Mouse (Mus musculus) thymus, postnatal 25 days (tissue): ENCODE results near the gene Cuedc1.

Experiments
- DNase-seq: peaks from one replicate; pipeline ENCODE4 v3.0.0; 2022

Gene Cuedc1

GRCm38 (mm10) chr11:88118817-88119642 lies 21.2 kb downstream of the Cuedc1 start:
- DNase-seq: no peak

DNA sequence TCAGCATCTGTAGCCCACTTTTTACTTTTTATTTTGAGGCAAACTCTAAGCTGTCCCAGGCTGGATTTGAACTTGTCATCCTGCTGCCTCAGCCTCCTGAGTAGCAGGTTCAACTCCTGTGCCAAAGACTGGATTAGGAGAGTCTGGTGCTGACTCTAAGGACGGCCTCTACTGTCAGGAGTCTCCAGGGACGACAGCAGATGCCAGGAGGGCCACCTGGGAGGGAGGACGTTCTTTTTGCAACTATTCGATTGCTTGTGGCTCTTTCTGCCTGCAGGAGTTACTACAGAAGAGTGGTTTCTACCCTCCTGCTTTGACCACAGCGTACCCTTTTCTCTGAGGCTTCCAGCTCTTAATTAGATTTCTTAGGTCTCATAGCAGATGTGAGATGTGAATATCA lies 24.7 kb downstream of the Cuedc1 start:
- no peak for DNase-seq

GRCm38 (mm10) chr11:88123021-88123420 lies 25.2 kb downstream of the Cuedc1 start:
- DNase-seq: no peak

GRCm38 (mm10) chr11:88123731-88124130 lies 25.9 kb downstream of the Cuedc1 start:
- DNase-seq: no peak

GRCm38 (mm10) chr11:88125483-88125882 lies 27.6 kb downstream of the Cuedc1 start:
- no peak for DNase-seq

DNA sequence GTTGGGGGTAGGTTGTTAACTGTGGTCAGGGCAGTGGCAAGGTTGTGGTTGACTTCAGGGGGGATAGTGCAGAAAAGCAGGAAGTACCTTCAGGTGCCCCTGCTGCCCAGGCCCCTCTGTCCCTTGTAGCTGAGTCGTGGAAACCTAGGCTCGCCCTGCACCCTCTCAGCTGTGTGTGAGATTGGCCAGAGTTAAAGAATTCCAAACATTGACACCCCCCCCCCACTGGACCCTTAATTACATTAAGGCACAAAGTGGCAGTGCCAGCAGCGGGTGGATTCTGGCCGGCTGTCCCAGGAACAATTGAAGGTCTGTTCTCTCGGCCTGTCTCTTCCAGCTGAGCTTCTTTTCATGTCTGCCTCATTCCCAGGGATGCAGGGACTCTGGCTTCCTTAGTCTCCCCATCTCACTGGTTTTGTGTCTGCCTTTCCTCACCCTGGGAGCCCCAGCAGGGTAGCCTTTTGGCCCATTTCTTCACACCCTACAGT lies 28.5 kb downstream of the Cuedc1 start:
- no peak for DNase-seq

DNA sequence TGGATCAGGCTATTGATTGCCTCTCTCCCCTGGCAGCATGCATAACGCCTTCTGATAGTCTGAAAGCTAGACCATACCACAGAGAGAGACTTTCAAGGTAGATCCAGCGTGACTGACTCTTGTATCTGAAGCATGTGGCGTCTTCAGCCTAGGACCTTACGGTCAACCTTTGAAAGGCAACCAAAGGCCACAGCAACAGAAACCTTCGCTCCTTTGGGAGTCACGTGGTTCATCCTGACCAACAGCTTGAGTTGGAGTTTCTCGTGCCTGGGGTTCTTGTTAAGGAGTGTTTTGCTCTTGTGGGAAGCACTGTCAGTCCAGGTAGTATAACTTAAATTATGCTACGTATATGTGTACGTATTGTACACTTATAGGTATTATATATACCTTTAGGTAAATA lies 30.6 kb downstream of the Cuedc1 start:
- no peak for DNase-seq

DNA sequence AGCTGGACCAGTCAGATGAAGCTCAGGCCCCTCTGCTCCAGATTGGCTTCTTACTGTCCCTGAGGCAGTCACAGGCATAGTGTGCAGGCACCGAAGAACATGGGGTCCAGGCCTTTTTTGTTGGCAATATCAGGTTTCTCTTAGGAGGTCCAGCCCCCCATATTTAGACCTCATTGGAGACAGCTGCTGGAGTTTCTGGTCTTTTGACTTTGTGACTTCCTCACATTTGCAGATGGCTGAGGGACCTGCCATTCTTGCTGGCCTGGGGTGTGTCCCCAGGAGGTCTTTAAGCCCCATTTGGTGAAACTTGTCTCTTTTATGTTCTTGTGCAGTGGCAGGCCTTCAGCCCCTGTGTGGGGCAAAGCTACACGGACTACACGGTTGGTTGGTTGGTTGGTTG lies 31.4 kb downstream of the Cuedc1 start:
- no peak for DNase-seq

DNA sequence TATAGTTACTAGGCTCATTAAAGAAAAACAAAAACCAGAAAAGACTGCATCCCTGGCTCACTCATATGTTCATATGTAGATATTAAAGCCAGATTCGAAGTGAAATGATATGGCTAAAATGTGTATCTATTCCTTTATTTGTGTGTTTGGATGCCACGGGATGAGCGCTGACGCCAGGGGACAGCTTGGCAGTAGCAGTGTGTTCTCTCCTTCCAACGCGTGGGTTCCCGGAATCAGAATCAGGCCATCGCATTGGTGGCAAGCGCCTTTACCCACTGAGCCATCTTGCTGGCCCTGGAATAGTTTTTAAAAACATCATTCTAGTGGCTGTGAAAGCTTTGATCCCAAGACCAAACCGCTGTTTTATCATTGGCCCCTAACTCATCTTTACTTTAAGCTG lies 32.1 kb downstream of the Cuedc1 start:
- DNase-seq: no peak

GRCm38 (mm10) chr11:88131847-88132246 lies 34.0 kb downstream of the Cuedc1 start:
- DNase-seq: peak; percentile 44

DNA sequence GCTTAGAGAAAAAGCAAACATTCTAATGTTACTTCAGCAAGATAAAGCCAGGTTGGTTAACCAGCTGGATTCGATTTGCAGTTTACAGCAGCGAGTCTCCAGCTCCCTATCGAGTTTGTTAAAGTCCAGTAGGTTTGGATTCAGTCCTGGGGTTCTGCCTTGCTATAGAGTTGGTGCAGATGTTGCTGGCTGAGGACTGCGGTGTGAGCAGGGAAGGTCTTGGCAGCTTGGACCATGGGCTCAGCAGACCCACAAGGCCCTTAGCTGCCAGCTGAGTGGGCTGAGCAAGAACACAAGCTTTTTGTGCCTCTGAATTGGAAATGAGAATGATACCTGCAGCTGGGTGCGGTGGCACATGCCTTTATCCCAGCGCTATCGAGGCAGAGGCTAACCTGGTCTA lies 37.4 kb downstream of the Cuedc1 start:
- DNase-seq: no peak

GRCm38 (mm10) chr11:88137814-88138425 lies 40.1 kb downstream of the Cuedc1 start:
- DNase-seq: no peak

DNA sequence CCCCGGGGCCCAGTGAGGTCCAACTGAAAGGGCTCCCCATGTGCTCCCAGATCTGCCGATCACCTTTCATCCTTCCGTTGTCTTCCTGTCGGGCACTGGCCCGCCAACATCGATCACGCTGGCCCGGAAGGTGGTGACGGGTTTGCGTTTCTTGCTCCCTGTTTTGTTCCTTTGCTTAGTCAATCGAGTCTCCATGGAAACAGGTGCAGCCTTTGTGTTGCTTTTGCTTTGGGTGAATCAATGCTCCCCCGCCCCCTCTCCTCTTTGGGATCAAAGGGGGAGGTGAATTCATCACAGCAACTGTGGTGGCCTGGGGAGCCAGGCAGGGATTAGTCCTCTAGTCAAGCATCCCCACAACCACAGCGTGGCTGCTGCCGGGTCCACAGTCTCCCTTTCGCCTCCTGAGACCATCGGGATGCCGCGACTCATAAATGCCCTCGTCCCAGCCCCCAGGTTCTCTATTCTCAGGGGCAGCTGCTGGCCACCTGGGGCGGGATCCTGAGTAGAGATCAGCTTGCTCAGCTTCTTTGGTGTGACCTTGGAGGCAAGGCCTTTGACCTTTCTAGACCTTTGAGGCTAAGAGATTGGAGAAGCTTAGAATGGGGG lies 41.5 kb downstream of the Cuedc1 start:
- no peak for DNase-seq

DNA sequence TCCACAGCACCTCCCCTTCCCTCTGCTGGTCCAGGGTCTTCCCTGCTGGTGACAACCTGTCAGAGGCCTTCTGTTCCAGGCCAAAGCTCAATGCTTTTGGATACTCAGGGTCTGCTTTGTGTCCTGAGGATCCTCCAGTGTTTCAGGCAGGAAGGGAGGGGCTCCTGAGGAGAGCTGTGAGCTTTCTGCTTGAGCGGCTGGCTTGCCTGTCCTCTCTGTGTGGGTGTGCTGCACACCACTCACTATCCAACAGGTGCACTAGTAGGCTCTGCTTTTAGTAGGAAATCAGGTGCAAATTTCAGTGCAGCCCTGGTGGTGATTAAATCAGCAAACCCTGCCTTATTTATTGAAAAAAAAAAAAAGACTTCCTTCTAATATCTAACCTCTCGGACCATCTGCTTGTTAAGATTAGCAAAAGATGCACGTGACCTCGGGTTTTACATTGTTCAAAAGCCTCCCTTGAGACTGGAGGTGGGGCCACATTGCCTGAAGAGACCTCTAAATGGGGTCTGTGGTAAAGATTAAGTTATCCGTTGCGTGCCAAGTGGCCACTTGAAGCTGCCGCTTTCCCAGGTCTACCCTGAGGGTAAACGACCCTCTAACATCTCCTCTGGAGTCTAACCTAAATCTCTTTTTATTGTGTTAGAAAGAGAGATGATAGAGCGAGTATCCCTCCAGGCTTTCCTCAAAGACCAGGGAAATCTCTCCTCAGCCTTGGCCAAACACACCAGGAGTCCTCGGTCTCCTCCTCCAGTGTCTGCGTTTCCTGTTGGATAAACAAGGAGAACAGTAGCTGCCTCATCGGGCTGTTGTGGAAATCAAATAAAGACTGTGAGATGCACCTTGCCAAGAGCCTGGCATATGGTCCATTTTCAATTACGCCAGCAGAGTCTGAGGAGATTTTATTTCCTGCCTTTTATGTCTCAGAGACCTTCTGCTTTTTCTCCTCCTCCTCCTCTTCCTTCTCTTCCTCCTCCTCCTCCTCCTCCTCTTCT lies 42.5 kb downstream of the Cuedc1 start:
- no peak for DNase-seq

- no peak for DNase-seq
These were observed 44.5 kb downstream of the Cuedc1 start for GRCm38 (mm10) chr11:88142362-88142761.

DNA sequence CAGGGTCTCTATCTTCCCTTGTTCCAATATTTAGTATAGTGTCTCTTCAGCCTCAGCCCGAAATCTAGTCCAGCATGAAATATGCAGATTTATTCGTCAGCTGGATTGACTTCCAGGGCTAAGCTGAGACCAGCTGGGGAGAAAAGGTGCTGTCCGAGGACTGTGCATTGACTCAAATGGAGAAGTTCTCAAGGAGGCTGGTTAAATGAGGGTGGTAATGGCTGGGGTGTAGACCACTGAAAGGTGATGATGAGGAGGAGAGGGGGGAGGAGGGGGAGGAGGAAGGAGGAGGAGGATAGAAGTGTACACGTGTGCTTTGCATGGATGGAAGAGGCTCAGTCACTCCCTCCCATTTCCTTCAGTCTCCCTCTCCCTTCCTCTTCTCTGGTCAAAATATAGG lies 46.2 kb downstream of the Cuedc1 start:
- DNase-seq: no peak

GRCm38 (mm10) chr11:88145214-88146006 lies 47.6 kb downstream of the Cuedc1 start:
- peak; percentile 70 for DNase-seq

DNA sequence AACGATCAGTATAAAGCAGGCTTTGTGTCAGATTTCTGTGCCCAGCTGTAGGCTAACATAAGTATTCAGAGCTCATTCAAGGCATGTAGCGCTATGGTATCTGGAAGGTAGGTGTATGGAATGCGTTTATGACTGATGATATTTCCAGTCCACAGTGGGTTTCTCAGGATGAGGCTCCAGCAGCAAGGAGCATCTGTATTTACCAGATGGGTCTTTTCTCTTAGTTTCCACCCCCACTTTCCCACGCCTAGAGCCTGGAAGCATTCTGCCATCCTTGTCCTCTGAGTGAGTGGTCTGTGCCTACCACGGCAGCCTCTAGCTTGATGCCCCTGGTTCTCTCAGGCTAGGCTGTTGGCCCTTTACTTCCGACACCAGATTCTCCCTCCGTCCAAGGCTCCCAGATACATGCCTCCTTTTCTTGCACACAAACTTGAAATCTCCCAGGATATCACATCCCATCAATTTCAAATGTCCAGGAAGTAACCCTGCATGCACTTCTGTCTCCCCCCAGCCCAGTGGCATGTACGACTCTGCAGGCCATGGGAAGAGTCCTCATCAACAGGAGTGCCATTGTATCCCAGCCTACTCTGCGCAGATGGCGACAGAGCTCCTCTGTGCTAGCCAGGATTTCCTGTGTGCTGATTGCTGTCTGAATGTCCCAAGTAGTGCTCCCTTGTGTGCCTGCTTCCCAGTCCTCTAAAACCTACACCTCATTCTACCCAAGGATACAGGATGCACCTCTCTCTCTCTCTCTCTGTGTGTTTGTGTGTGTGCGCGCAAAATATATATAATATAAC lies 48.6 kb downstream of the Cuedc1 start:
- DNase-seq: no peak

- DNase-seq: no peak
These were observed 49.5 kb downstream of the Cuedc1 start for GRCm38 (mm10) chr11:88147388-88147787.

GRCm38 (mm10) chr11:88148015-88148637 lies 50.3 kb downstream of the Cuedc1 start:
- no peak for DNase-seq
